Mouse (Mus musculus) CH12.LX (cell line): Measurements from ENCODE around the gene Gm4131. TPM values are rescaled to one million over a fixed set of nuclear protein-coding genes. Genes with fewer than 3 reads are reported as not detected.

ENCODE experiments used
- DNase-seq: peaks from one replicate; pipeline ENCODE4 v3.0.0-alpha.2; 2013; ENCODE audit errors: extremely low read depth
- H3K27ac ChIP-seq: 2 replicates; pipeline ENCODE4 v1.5.1; 2012; ENCODE audit warnings: low read depth, mild to moderate bottlenecking, control low read depth, moderate library complexity; ENCODE audit not compliant: insufficient read depth
- H3K27me3 ChIP-seq: replicated peaks from 2 replicates; pipeline ENCODE3; 2012; ENCODE audit warnings: inconsistent platforms
- H3K36me3 ChIP-seq, 2 experiments: replicated peaks in 1 of 2; 2 replicates each; pipeline versions ENCODE3 to v1.6.1; 2012; ENCODE audit warnings: inconsistent platforms in 1 of 2, low read length in 1 of 2, mild to moderate bottlenecking in 1 of 2, mixed read lengths in 1 of 2, moderate library complexity in 1 of 2; ENCODE audit not compliant: control insufficient read depth in 1 of 2, insufficient read depth in 1 of 2
- H3K4me1 ChIP-seq, 2 experiments: 2 replicates each; pipeline ENCODE4 v1.6.1; 2012; ENCODE audit warnings: inconsistent platforms in 1 of 2, moderate library complexity in 1 of 2; ENCODE audit not compliant: insufficient read depth in 2 of 2, control insufficient read depth in 1 of 2
- H3K4me2 ChIP-seq: 2 replicates; pipeline ENCODE4 v1.6.1; 2012; ENCODE audit warnings: low read depth, mild to moderate bottlenecking, control low read depth; ENCODE audit not compliant: poor library complexity, insufficient read depth, severe bottlenecking
- H3K4me3 ChIP-seq, 3 experiments: fragments of 150-350 bp in 1 of 3; sonication (generic) in 1 of 3; replicated peaks in 1 of 3; 2 replicates each; pipeline versions ENCODE3 to v1.5.1; 2011 to 2012; ENCODE audit warnings: low read depth in 2 of 3, low read length in 2 of 3, mild to moderate bottlenecking in 2 of 3, moderate library complexity in 2 of 3, control low read depth in 1 of 3, improper control_type of control experiment in 1 of 3, inconsistent platforms in 1 of 3, mixed read lengths in 1 of 3; ENCODE audit not compliant: poor library complexity in 1 of 3
- H3K79me2 ChIP-seq: replicated peaks from 2 replicates; pipeline ENCODE4 v1.6.1; 2012; ENCODE audit warnings: mild to moderate bottlenecking, moderate library complexity; ENCODE audit not compliant: control insufficient read depth, poor library complexity, insufficient read depth, severe bottlenecking; ENCODE audit errors: extremely low read depth
- H3K9ac ChIP-seq: 2 replicates; pipeline ENCODE4 v1.6.1; 2012; ENCODE audit warnings: low read depth, mild to moderate bottlenecking, control low read depth, moderate library complexity; ENCODE audit not compliant: insufficient read depth
- H3K9me3 ChIP-seq: replicated peaks from 2 replicates; pipeline ENCODE3; 2012; ENCODE audit warnings: low read length, inconsistent platforms, mixed read lengths
- CHD1 ChIP-seq: IDR thresholded peaks from 2 replicates; pipeline ENCODE4 v1.6.1; 2012; ENCODE audit warnings: low read depth, low read length, improper control_type of control experiment, inconsistent platforms
- EP300 ChIP-seq: IDR thresholded peaks from 2 replicates; pipeline ENCODE4 v1.6.1; 2011; ENCODE audit warnings: low read length, improper control_type of control experiment
- ETS1 ChIP-seq: conservative IDR thresholded peaks from 2 replicates; pipeline ENCODE4 v1.6.1; 2012; ENCODE audit warnings: low read depth, mild to moderate bottlenecking, inconsistent platforms, low read length, improper control_type of control experiment, moderate library complexity
- JUN ChIP-seq: IDR thresholded peaks from 2 replicates; pipeline ENCODE4 v1.6.1; 2011; ENCODE audit warnings: low read depth, mild to moderate bottlenecking, low read length, improper control_type of control experiment, moderate library complexity; ENCODE audit not compliant: insufficient read depth
- JUND ChIP-seq: conservative IDR thresholded peaks from 2 replicates; pipeline ENCODE4 v1.6.1; 2011; ENCODE audit warnings: low read depth, low read length, improper control_type of control experiment
- MAZ ChIP-seq: IDR thresholded peaks from 2 replicates; pipeline ENCODE4 v1.6.1; 2012; ENCODE audit warnings: low read depth, mild to moderate bottlenecking, inconsistent platforms, low read length, improper control_type of control experiment, moderate library complexity
- POLR2A ChIP-seq: IDR thresholded peaks from 2 replicates; pipeline ENCODE4 v1.6.1; 2011; ENCODE audit warnings: low read depth, mild to moderate bottlenecking, improper control_type of control experiment, low read length
- TCF12 ChIP-seq: IDR thresholded peaks from 2 replicates; pipeline ENCODE4 v1.6.1; 2014; ENCODE audit warnings: low read depth, mild to moderate bottlenecking, inconsistent platforms, low read length, improper control_type of control experiment
- USF1 ChIP-seq: IDR thresholded peaks from 2 replicates; pipeline ENCODE4 v1.6.1; 2014; ENCODE audit warnings: low read depth, mild to moderate bottlenecking, inconsistent platforms, low read length, improper control_type of control experiment
- USF2 ChIP-seq: conservative IDR thresholded peaks from 2 replicates; pipeline ENCODE4 v1.6.1; 2011; ENCODE audit warnings: low read depth, low read length, improper control_type of control experiment
- ZNF384 ChIP-seq: IDR thresholded peaks from 2 replicates; pipeline ENCODE4 v1.6.1; 2012; ENCODE audit warnings: low read depth, low read length, improper control_type of control experiment, inconsistent platforms
- dilution Hi-C: fragments of 300-500 bp; cut with MboI; formaldehyde crosslinking; loops from 2 replicates; pipeline ENCODE4 v1.14.3; 2020; ENCODE audit warnings: low sequenced_read_pairs; ENCODE audit not compliant: extremely low pct_unique_long_range_greater_than_20kb, extremely low pct_ligation_motif_present
- in situ Hi-C: fragments of 300-500 bp; cut with MboI; formaldehyde crosslinking; loops from 3 replicates; pipeline ENCODE4 v1.14.3; 2019; ENCODE audit warnings: low sequenced_read_pairs, low pct_ligation_motif_present, low pct_unique_long_range_greater_than_20kb, mixed read lengths
- polyA plus RNA-seq: library from polyadenylated mRNA; unstranded; fragments of >175 nt; gene quantifications from 2 replicates; pipeline ENCODE4 v1.2.1, GENCODE M21; 2012; ENCODE audit warnings: low read depth; ENCODE audit not compliant: insufficient read length
- total RNA-seq, 2 experiments: library from RNA; depleted of rRNA; stranded (reverse); fragments of 300-350 nt in 1 of 2; fragments of >200 nt in 1 of 2; gene quantifications; 2 replicates each; pipeline ENCODE4 v1.2.3; 2012 to 2014

Gene Gm4131
- total and polyA plus RNA-seq, 3 experiments = not detected

DNA sequence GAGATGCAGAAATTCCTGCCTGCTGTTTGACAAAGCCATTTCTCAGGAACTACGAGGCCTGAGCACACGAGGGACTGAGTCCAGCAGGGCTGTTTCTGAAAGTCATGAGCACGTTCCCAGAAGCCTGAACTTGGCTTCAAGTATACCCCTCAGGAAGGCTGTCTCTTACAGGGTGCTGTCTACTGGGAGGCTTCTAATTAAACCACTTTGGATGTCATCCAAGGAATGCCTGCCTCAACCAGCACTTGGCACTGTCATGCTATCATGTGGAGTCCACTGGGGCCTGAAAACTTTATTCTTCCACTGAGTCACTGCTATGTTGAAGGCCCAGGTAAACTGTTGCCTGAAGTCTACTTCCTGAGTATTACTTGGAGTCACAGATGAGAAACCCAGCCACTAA, 112.6 kb downstream of the Gm4131 start:
- no peaks in the 10 kb centered on the region for H3K4me1 ChIP-seq
- dilution Hi-C loops = no loop called here
- no peaks in the 10 kb centered on the region for H3K9me3 ChIP-seq
- TF ChIP-seq JUND = no peak
- no peak for TF ChIP-seq USF2
- TF ChIP-seq JUN = no peak
- no peak for TF ChIP-seq USF1
- TF ChIP-seq POLR2A = no peak
- TF ChIP-seq, all 38 proteins: peak for 0
- Histone ChIP-seq H3K4me3 (no peak overlapping the region), H3K79me2 (no peaks in the 10 kb centered on the region), H3K27ac (no peak overlapping the region), H3K36me3 (no peaks in the 10 kb centered on the region), H3K9ac (no peak overlapping the region), H3K27me3 (no peaks in the 10 kb centered on the region), H3K4me2 (no peak overlapping the region)
- no peak for DNase-seq
- in situ Hi-C loops = loop anchor here (25.0 kb wide), 3 partner anchors 367 to 892 kb away; partner anchors contain the start of gene Spryd7

DNA sequence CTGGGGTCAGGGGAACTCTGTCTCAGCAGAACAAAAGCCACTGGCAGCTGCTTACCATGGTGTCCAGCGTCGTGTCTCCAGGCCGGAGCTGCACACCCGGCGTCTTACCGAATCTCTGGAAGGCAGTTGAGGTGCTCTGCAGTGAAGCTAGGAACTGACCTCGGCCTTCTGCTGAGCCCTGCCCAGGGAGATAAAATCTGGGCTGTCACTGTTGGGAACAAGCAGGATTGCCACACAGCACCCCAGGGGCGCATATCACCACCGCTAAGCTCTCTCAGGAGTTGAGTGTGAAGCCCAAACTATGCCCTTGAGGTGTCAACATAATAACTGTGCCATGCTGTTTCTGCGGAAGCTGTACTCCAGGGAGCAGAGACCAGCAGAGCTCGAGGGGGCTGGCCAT, 113.4 kb downstream of the Gm4131 start:
- in situ Hi-C loops = loop anchor here (25.0 kb wide), 3 partner anchors 366 to 891 kb away; partner anchors contain the start of gene Spryd7
- TF ChIP-seq CHD1 (no peak), EP300 (no peak), ETS1 (no peak), MAZ (no peak), ZNF384 (no peak)
- TF ChIP-seq, all 38 proteins: peak for 0

DNA sequence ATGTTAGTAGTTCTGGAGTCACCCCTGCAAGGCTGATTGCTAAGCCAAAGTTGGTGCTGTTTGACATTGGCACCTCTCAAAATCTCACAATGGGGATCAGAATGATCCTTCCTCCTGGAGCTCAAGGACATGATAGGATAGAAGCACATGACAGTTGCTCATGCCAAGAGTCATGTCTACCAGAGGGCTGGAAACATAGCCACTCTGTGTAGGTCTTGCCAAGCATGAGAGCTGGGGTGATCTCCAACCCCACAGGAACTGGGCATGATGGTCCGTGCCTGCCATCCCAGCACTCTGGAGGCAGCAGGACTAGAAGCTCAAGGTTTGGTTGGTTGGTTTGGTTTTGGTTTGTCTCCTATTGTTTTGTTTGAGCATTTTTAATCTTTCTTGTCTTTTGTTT, 116.0 kb downstream of the Gm4131 start:
- dilution Hi-C loops (no loop called here), in situ Hi-C loops (loop anchor here (25.0 kb wide), 3 partner anchors 363 to 888 kb away; partner anchors contain the start of gene Spryd7)
- Histone ChIP-seq H3K9ac (no peak overlapping the region), H3K4me3 (no peak overlapping the region), H3K27ac (no peak overlapping the region), H3K27me3 (peaks cover under 1% of the 10 kb centered on the region), H3K36me3 (no peaks in the 10 kb centered on the region), H3K79me2 (no peaks in the 10 kb centered on the region), H3K9me3 (no peaks in the 10 kb centered on the region), H3K4me2 (no peak overlapping the region), H3K4me1 (no peaks in the 10 kb centered on the region)
- DNase-seq = no peak
- no peak for TF ChIP-seq TCF12

More for the DNA sequence above, 113.4 kb downstream of the Gm4131 start:
- Histone ChIP-seq H3K4me2 (no peak overlapping the region), H3K27ac (no peak overlapping the region), H3K27me3 (no peaks in the 10 kb centered on the region), H3K9ac (no peak overlapping the region), H3K36me3 (no peaks in the 10 kb centered on the region), H3K4me3 (no peak overlapping the region), H3K79me2 (no peaks in the 10 kb centered on the region), H3K9me3 (no peaks in the 10 kb centered on the region), H3K4me1 (no peaks in the 10 kb centered on the region)
- no peak for DNase-seq
- dilution Hi-C loops = no loop called here
